Mouse (Mus musculus) common myeloid progenitor, adult 5-6 weeks (primary cell): ENCODE measurements at regions not wholly inside any gene's neighbourhood (a gene's known extent, or its start where the extent isn't known, plus 50 kb on each side); places are given as distances from the start of the nearest gene placed in this dataset.

Experiments
- ATAC-seq: replicated peaks from 2 replicates; pipeline ENCODE4 v1.8.0; 2016; ENCODE audit warnings: low read depth, mild to moderate bottlenecking, moderate TSS enrichment, inconsistent platforms; ENCODE audit not compliant: poor library complexity, severe bottlenecking

DNA sequence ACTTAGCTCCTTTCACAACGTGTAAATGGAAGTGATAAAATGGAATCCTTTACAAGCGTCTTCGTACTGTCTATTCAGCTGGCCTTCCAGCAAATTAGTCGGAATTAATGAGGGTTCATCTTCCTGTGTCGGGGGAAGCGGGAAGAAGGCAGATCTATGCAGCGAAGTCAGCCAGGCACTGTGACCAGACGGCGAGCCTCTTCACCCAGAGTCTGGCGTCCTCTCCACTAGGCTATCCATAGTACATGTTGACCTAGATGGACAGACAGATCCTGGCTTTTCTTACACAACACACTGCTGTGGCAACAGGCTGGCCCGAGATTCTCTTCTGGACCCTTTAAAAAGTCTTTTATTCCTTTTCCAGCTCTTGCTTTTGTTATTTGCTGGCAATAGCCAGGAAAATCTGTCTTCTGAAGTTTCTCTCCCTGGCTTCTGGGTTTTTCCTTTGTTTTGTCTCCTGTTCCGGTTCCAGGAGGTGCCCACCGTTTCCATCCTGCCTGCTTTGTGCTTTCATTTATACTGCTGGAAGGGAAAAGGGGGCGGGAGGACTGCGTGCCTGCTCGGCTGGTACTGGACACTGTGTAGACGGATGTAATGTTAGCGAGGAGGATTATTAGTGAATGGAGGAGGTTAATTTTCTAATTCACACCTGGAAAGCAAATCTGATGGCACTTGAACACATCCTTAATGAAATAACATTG is 213.3 kb upstream of the Ppp2r3a start:
- ATAC-seq: no peak

DNA sequence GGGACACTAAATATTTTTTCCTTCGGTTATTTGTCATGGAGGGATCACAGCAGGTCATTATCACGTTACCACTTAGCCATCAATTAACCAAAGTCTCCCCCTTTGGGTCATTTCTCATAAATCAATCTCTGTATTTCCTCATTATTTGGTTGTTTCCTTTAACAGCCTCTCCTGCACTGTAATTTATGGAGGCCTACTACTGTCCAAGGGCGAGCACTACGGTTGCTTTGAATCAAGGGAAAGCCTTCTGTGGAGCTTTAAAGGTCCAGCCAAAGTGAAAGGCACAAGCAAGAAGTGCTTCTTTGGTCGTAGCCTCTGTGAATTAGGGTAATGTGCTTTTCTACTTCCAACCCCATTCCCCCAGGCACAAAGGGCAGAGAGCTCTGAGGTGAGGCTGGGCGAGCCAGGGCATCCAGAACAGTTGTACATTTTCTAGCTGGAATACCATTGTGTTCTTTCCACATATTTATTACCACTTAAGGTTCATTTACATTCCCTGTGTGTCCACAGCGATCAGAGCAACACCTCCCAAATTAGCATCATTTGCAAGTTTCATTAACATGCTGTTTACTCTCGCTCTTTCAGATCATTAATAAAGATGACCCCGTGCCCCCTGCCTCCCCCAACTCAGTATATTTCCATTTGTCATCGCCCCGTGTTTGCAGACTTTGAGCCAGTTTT is 207.5 kb upstream of the Ppp2r3a start:
- no peak for ATAC-seq

DNA sequence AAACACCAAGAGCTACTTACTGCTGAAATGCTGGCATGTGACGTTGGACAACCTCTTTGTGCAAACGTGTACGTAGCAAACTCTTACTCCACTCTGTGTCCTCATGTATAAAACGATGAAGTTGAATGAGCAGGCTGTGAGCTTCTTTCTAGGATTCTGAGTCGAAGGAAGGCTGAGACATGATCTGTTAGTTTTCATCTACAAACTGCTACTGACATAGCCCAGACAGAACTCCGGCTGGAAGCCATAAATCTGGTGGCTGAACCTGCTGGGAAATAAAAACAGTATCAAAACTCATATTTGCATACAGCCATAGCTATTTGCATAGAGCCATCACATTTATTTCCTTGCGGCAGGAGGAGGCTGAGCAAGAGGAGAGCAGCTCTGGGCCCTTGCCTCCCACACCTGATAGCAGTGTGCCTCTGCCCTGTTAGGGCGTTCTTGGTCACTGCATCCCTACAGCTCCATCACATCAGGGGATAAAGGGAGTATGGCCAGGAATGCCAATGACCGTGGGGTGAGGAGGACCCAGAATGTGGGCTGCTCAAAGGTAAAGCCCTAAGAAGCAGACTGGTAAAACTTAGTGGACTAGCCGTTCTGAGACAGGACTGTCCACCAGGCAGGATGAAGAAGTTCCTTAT is 206.8 kb upstream of the Ppp2r3a start:
- no peak for ATAC-seq

DNA sequence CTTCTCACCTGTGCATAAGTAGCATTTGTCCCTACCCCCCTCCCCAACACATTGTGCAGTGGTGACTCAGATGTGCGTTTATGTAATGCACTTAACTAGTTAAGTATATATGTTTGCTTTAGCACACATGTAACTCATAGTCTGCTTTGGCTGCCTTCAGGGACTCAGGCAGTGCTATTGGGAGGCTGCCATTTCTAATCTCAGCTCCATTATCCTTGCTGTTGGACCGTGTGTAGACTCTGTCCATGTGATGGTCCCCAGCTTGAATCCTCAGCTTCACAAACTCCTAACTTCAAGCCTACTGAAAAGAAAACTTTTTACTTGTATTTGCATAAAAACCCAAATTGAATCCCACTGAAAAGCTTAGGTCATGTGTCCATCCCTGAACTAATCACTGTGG is 194.7 kb upstream of the Ppp2r3a start:
- no peak for ATAC-seq

DNA sequence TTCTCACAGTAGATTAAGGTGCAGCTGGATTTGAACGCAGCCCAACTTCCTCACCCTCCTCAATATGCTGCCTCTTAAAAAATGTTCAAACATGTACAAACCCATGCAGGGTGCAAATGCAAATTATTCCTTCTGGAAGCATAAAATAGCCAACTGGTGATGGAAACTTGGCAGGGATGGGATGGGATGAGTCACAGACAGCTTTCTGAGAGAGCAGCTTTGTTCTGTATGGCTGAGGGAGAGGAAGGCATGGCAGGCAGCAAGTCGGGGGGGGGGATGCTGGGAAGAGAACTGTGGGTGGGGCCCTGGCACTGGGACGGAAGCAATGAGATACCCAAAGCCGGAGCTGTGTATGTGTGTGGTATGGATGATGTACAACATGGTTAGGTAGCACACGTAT is 194.2 kb upstream of the Ppp2r3a start:
- ATAC-seq: no peak

DNA sequence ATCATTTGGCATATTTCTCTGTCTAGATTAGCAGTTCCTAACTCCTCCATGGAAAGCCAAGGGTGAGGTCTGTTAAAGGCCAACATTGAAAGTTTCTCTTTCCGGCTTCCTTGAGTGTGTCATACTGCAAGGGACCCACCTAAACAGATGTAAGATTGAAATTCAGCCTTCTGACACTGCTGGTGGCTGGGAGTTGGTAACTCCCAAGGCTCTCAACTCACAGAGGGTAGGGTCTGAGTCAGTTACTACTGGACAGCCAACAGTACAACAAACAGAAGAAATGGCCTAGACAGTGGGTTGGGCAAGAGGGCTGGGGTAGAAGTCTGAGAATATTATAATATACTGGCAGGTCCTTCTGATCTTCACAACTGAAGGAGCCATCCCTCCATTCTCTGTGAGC is 193.7 kb upstream of the Ppp2r3a start:
- no peak for ATAC-seq

DNA sequence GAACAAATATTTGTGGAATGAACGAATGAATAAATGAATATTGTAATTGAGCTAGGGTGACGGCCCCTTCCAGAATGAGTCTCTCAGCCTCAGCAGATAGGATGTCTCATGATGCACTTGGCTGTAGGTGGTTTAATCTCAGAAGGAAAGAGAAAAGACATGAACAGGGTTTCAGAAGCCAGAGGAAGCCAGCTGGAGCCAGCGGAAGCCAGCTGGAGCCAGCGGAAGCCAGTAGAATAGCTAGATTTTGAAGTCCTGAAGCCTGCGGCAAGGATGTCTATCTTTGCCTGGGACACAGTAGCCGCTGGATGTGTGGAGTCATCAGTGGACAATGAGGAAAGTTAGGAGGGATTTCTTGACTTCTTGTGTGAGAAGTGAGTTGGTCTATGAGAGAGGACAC is 188.3 kb upstream of the Ppp2r3a start:
- ATAC-seq: no peak

DNA sequence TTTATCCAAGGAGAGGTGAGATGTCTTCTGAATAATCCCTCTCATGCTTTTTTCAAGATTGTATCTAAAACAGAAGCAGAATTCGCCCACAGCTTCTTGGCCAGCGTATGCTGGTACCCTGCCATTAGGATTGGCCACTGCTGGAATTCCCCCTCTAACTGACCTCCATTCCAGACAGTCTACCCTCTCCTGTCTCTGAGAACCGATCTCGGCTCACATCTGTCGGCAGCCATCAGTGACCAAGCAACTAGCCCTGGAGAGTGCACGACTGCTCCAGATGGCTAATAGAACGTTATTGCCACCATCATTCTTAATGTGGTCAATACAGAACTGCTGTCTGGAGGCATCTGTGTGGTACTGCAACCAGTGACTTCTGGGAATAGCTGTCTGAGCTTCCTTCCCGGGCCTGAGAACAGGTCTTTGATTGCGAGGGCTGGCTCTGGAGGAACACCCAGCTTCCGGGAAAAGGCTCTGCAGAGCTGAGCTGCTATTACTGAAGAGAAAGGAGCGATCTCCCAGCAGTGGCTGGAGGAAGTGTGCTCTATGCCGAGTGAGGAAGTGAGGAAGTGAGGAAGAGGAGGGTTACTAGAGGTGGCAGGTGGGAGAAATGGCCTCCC is 187.1 kb upstream of the Ppp2r3a start:
- no peak for ATAC-seq

DNA sequence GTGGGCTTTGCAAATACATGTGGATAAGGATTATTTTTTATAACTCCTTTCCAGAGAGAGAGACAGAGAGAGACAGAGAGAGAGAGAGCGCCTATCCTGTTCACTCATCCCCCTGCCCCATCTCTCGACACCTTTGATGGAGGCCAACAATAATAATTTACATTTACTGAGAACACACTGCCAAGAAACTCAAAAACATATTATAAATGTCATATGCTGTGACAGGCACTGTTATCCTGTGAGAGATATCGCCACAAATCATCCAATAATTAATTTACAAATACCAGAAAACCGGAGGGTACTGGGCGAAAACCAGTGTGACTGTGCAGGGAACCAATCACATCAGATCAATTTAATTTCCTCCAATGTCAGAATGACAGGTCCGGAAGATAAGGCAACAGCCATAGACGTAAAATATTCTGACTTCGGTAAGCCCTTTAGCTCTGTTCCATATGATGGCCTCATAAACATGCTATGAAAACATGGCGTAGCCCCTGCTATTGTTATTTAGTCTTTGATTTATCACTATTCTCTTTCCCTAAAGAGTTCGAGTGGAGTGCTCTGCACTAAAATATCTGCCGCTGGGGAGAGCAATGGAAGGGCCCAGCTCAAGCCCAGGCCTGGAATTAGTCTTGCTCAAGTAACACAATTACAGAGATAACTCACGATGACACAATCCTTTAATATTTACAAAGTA is 173.5 kb upstream of the Ppp2r3a start:
- ATAC-seq: no peak

DNA sequence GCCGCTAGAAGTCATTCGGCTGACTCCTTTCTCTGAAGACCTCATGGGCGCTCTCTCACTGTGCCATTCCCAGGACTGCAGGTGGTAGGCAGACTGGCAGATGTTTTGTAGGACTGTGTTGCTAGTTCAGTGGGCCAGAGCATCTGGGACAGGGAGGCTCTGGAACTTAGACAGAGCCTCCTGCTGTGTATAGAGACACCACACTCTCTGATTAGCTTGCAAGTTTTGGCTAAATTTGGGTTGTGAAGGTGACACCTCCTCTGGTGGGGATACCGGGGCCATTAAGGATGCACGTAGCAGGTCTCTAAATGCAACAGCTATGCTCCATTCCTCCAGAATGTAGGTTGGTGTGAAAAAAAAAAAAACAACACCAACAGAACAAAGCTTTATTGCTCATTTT is 171.4 kb upstream of the Ppp2r3a start:
- no peak for ATAC-seq

DNA sequence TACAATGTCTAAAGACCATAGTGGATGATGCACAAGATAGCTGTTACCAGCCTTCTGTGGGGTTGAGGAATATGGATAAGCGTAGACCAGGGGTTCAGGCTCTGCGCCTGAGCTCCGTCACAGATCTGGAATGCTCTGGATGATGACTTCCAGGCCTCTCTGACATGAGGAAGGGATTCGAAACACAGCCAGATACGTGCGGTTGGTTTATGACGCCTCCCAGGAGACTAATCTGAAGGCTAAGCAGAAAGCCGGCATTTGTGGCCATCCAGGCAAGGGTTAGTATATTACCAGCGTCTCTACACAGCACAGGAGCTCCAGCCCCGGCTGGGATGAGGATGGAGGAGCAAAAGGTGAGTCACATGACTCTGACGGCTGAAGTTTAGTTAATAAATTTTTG is 170.4 kb upstream of the Ppp2r3a start:
- no peak for ATAC-seq

DNA sequence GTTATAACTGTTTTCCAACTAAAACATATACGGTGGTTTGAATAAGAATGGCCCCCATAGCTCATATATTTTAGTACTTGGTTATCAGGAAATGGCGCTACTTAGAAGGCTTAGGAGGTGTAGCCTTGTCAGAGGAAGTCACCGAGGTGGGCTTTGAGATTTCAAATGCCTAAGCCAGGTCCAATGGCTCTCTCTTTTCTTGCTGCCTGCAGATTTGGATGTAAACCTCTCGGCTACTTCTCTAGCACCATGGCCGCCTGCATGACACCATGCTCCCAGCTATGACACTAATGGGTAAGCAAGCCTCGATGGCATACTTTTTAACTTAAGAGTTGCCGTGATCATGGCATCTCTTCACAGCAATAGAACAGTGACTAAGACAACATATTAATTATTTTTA is 169.5 kb upstream of the Ppp2r3a start:
- ATAC-seq: no peak

DNA sequence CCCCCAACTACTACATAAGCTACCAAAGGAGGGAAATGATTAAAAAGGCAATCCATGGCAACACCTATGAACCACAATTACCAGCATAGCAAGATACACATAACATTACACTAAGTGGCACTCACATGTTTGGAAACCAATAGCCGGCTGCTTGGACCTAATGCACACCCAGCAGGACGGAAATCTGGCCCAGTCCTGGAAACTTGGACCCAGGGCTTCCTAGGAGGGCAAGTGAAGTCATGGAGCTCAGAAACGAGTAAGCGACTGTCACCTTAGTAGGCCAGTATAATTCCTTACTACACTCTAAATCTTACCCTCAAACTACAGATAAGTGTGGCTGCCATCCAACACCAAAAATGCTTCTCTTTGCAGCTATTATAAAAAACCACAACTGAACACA is 168.6 kb upstream of the Ppp2r3a start:
- no peak for ATAC-seq

DNA sequence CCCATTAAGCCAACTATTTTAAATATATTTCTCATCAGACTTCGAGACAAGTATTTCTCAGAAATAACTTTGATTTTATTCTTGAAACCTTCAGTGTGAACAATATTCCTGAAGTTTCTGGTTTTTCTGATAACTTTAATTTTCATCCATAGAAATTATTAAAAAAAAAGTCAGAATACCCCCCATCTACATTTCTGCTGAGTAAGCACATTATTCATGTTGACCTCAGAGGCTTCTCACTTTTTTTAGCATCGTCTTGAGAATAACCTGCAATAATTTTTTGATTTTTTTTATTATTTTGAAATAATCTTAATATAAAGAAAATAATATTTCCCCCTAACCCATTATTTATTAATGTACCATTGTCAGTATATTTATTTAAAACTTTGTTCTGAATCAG is 166.1 kb upstream of the Ppp2r3a start:
- no peak for ATAC-seq

DNA sequence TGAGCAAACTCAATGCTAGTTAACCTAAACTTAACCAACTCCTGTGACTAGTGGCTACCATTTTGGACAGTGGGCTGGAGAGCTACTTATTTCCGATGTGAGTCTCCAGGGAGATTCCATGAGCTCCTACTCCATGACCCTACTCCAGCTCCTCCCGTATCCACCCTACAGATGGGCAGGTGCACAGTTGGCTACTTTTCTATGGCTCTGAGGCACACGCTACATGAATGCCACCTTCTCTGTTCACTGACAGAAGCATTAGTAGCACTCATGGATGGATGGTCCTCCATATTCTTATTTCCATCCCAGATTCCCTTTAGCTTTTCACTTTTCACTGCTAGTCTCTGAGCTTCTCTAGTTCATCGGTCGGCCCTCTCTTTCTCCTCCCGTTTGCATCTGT is 164.7 kb upstream of the Ppp2r3a start:
- ATAC-seq: no peak

DNA sequence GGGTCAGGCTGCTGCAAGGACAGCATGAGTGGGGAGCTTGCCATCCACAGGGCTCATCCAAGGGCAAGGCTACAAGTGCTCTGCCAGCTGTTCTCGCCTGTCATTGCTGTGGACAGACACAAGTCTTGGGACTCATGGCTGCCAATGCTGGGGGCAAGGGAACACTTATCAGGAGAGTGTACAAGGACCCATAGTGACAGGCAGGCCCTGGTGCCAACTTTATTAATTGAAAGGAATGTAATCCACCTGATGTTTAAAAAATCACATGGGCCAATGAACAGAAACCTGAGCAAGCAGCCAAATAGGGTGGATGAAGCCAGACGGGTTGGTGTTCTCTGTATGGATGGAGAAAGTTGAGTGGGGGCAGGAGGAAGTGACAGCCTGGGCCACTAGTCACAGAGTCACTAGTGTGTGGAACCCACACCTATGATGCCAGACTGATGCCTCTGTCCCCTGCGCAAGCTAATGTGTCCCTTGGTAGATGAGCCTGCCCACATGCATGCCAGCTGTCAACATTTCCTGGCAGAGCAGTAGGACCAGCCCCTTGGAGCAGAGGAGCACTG is 161.6 kb upstream of the Ppp2r3a start:
- ATAC-seq: no peak

DNA sequence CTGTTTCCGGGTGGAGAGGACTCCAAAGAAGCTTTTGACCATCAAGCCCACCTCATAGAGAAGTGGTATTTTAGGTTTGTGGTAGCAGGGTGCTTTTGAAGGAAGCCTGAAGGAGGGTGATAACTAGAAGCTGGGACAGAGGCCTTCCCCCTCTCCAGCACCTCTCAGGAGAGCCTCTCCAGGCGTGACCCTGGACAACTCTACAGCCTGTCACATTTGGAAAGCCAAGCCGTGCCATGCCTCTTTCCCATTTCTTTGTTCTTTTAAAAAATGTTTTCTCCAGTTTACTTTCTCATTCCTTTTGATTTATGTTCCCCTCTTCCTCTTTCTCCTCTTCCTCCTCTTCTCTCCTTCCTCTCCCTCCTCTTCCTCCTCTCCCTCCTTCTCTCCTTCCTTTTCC is 160.4 kb upstream of the Ppp2r3a start:
- no peak for ATAC-seq

DNA sequence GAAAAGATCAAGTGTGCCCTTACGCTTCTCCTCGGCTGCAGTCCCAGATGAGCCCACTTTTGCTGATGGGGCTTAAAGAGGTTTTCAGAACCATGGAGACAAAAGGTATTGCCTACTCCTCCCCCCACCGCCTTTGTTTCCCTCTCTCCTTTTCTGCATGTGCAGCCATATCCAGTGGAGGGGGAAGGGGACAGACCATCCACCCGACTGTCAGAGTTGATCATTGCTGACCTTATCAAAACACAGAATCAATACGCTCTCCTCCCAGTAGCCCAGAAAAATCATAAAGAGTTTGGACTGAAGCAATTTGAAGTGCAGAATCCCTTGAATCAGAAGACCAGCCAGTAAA is 159.9 kb upstream of the Ppp2r3a start:
- no peak for ATAC-seq

DNA sequence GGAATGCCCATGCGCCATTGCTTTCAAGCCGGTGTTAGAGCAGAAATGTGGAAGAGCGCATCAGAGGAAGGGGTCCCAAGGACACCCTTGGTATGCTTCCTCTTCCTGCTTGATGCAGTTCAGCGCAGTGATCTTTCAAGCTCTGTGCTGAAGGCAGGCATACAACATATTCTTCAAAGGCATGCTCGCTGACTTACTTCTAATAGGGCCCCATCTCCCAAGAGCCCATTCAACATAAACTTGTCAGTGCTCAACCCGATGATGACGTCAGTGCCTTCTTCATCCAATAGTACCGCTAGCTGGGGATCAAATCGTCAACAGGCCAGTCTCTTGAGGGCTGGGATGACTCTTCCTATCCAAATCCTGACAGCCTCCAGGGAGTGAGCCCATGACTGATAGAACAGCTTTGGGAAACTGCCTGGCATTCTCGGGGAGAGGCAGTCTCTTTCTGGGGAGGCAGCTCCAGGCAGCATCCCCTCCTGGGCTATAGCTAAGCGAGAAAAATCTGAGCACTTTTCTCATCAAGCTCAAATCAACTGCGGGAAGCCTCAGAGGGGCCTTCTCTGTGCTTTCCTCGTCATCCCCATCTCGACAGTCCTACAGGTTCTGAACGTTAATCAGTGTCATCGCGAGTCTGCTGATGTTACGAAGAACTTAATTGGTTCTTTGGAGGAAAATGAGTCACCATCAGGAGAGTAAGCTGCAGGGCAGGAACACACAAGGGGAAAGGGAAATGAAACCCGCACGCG is 159.4 kb upstream of the Ppp2r3a start:
- no peak for ATAC-seq

DNA sequence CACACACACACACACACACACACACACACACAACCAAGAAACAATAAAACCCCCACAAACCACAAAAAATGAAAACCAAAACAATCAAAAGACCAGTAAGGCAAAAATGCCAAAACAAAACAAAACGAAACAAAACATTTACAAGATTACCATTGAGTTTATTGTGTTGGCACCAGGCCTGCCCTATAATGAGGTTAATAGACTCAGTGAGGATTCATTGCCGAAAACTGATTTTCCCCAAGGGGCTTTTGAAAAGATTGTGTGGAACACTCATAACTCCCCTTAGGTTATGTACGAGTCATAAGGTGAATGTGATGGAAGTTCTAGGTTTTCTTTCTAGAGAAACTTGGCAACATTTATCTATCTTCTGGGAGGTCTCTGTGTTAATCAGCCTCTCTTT is 158.8 kb upstream of the Ppp2r3a start:
- ATAC-seq: no peak
